Mouse (Mus musculus): ENCODE data around the gene Trio.

Trio gene

GRCm38 (mm10) chr15:27987979-27988378, 37.7 kb downstream of the Trio start:
- DNase-seq = no peak

- no peak for DNase-seq
Observed at GRCm38 (mm10) chr15:27984881-27985280, 40.8 kb downstream of the Trio start.

GRCm38 (mm10) chr15:27981764-27982500, 43.7 kb downstream of the Trio start:
- DNase-seq = no peak

DNA sequence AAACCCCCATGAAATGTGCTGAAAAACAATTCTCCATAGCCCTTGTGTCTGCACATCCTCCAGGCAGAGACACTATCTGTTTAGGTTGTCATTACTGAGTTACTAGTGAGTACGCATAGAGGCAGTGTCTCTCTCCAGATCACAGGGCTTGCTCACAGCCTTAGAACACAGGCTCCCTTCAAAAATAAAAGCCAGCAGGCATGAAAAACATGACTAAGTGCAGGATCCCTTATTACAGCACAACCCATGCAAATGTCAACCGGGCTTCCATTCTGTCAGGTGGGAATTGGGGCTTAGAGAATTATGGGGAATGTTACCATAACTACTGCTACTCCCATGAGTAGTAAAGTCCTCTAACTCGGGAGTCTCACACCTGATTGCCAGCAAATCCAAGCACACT, 44.4 kb downstream of the Trio start:
- DNase-seq = no peak

- DNase-seq = no peak
Observed at GRCm38 (mm10) chr15:27980436-27980835, 45.2 kb downstream of the Trio start.

DNA sequence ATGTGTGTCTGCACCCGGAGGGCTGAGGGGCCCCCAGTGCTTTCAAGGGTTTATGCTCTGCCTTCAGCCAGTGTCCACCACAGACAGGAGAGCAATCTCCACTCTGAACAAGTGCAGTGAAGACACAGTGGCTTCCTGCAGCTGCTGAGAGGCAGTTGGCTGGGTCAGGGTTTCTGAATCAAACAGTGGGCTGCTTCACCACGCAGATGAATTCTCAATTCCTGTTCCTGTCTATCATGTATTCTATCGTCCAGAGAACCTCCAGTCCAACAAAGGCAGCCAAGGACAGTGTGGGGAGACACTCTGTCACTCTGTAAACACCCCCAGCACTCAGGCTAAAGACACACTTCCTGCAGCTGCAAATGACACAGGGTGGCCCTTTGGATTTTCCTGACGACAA, 48.7 kb downstream of the Trio start:
- DNase-seq = no peak

GRCm38 (mm10) chr15:27976366-27976765, 49.3 kb downstream of the Trio start:
- DNase-seq = no peak

DNA sequence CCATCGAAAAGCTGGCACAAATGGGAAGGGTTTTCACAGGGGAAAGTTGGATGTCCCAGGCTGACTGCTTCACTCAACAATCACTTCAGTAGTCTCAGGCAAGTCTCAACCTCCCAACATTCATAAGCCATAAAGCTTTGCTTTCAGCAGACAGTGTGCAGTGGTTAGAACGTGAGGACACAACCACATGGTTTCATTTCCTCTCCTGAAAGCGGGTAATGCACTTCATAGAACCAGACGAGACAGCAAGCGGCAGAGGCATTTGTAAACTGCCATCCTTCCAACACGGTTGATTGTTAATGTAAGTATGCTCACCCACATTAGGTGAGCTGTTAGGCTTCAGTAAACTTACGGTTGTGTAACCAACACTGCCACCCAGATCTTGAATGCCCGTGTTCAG, 51.0 kb downstream of the Trio start:
- DNase-seq = no peak

DNA sequence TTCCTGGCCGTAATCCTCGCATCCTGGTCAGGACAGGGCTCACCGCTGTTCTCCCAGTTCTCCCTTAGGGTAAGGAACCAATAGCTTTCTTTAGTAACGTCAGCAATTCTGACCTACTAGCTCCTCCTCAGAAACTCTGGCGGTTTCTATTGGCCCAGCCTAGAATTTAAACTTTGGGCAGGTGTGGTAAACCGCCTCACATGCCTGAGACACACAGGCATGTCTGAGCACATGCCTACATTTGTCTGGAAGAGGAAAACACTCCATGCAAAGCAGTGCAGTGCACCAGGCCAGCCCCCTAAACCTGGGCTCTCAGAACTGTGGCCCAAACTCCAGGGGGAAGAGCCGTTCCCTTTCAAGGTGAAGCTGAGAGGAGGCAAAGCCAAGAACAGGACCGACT, 57.5 kb downstream of the Trio start:
- no peak for DNase-seq

GRCm38 (mm10) chr15:27967128-27967876, 58.3 kb downstream of the Trio start:
- DNase-seq = no peak

DNA sequence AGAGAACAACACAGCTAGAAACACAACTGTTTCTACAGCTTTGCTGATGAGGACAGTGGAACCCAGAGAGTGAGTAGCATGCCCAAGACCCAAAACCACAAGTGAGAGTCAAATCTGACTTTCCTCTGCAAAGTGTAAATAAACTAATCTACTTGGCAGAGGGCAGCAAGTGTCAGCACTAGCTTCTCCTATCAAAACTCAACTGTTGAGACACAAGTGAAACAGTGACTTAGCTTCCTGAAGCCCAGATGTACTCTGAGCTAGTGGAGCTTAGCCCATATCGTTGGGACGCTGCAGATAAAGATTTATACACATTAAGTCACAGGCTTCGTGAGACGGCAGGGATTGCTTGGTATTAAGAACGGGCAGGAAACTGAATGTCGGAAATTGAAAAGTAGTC, 60.8 kb downstream of the Trio start:
- no peak for DNase-seq

DNA sequence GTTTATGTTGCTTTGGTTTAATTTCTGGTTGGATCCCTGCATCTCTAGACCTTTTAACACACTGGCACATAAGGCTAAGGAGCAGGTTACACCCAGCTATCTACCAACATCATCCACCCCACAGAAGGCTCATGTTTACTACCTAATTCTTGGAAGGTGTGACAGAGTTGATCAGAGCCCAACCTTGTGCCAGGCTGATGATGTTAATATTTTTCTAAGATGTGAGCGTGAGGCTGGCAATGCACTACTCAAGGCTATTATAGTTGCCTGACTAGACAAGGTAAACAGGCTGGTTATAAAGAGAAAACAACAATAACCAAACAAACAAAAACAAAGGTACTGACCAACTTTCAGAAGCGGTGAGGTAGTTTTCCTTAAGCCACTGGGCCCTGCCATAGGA, 62.1 kb downstream of the Trio start:
- no peak for DNase-seq

DNA sequence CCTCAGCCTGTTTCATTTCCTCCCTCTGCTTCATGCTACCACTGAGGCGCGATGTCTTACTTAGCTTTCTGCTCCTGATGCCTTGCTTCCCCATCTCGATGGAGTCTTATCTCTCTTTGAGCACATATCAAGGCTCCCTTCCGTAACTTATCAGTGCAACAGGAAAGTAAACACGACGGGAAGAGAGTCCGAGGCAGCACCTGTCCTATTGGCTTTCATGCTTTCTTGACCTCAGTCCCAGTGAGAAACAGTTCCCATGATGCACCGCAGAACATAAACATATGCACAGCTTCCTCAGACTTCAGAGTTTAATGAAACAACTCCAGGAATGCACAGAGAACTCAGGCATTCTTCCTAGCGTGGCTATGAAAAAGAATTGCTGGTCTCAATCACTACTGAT, 65.0 kb downstream of the Trio start:
- no peak for DNase-seq

- no peak for DNase-seq
Observed at GRCm38 (mm10) chr15:27957867-27958266, 67.8 kb downstream of the Trio start.

DNA sequence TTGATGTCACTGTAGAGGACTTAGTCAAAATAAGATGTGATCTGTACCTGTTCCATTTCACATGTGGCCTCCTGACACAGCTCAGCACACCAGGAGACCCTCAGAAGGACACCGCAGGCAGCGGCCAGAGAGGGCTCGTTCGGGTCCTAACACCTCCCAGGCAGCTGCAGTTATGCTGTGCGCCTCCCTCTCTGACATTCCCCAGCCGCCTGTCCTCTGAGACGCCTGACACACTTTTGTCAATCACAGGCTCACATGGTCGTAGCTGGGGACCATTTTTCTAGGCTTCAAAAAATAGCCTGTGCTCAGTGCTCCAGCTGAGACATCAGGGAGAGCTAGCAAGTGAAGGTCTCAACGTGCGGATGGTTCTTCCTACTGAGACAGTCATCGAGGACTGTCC, 70.0 kb downstream of the Trio start:
- no peak for DNase-seq

DNA sequence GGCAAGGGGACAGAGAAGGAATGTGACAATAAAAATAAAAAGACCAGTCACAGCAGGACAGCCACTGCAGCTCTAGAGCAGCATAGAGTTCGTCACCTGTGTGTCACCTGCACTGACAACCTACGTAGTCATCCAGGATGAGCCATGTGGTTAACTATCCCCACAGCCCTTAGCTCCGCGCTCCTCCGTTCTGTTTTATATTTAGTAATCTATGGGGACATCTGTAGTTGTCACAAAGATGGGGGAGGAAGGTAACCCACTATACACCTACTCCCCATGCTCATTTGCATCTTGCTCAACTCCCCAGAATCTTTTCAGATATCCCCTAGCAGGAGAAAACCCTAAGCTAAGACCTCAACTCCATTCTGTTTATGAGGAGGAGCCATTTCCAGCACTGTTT, 71.3 kb downstream of the Trio start:
- DNase-seq = no peak

DNA sequence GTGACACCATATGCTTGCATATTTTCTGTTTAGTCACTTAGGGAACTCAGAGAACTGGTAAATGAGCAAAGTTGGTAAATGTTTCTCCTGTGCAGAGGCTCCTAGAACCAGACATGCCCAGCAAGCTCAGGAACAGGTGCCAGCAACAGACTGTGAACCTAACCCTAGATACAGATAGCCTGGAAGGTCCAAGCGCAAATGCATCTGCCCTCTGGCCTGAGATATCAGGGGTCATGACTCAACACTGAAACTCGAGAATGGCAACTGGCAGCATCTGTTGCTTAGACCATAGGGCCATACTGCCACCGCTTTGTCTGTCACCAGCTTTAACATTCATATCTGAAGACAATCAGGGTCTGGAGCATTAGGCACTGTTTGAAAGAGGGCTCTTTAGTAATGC, 72.1 kb downstream of the Trio start:
- DNase-seq = no peak

DNA sequence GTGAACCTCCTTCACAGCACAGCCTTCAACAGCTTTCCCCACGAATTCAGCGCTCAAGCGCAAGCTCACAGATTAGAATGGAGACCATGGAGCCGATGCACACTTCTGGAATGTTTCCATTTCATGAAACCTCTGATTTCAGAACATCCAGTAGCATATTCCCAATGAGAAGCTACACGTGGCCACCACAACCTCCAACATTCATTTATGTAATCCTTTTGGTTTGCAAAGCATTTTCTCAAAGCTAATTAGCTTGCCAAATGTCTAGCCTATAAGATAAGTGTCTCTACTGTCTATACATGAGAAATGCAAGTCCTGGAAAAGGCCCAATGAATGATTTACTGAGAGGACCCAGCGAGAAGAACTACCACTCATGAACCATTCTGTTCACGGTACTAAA, 74.5 kb downstream of the Trio start:
- no peak for DNase-seq

DNA sequence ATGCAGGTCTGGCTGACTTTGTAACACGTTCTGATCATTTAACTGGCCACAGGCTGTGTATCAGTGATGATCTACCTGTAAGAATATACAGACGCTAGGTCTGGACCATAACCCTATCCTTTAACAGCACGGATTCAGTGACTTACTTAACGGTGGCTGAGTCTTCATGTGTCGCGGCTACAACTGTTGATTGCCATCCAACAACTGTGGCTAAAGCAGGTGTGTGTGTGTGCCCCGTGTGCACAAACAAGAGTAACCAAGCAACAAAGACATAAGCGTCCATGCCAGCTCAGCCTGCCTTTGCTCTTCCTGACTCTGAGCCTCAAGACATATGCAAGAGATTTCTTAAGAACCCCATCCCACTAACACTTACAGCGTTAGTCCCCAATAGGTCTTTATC, 76.5 kb downstream of the Trio start:
- DNase-seq = no peak

DNA sequence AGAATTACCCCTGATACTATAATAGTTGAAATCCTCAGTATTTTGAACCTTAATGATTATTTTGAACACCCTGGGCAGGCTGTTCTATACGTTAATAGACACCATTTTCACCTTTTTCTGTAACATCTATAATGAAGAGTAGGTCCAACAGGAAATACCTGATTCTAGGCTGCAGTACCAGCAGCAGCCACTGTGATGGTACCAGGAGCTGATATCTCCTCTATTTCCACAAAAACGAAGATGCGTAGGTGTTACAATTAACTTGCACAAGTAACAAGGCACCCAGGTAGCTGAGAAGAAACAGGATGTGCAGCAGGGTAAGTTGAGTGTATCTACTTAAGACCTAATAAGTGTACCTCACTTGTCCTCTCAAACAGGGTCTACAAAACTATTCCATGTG, 77.8 kb downstream of the Trio start:
- DNase-seq = no peak

GRCm38 (mm10) chr15:27945570-27945969, 80.1 kb downstream of the Trio start:
- no peak for DNase-seq

DNA sequence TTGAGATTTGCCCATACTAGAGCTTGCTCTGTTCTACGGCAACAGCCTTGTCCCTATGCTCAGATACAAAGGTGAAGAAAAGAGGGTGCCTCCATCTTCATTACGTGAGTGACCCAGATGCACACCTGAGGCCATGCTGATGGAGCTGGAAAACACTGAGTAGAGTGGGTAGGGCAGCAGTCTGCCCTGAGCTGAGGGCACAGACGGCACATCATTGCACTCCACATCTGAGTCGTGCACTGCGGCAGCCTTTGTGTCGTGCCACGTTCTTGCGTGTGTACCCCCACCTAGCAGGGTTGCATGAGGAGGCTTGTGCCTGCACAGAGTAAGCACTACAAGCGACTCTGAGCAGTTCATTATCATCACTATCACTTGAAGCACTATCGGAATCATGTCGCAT, 80.8 kb downstream of the Trio start:
- DNase-seq = no peak

GRCm38 (mm10) chr15:27943486-27944195, 82.0 kb downstream of the Trio start:
- DNase-seq = peak; percentile 82
